8 mouse cellular contexts compared by ENCODE assay signal in genomic region chr15:85686641-85687395, GRCm38 (mm10). TPM values are rescaled to one million over a fixed set of nuclear protein-coding genes. Genes with fewer than 3 reads are reported as not detected.
DNase-seq lines count a peak whose midpoint lies in the region; ATAC-seq and TF ChIP-seq lines count a peak whose summit lies in the region.

No protein-coding gene starts in this region.

- peak; percentile 31; the same call in 1 of the 2 replicates for ATAC-seq in intestine, postnatal 0 days
- peak; percentile 95 for ATAC-seq in lung, embryonic 14.5 days (ENCODE audit: insufficient read depth)
- no peak for ATAC-seq in granulocyte monocyte progenitor cell, adult 5-6 weeks (replicated peaks; ENCODE audit: poor library complexity, severe bottlenecking)

- no peak for TF ChIP-seq EP300 in heart, adult 2 months (IDR thresholded peaks at IDR 0.05; ENCODE audit: insufficient read depth, low read depth, low read length)

- H3K4me2 ChIP-seq in intestine, postnatal 0 days (replicated peaks; ENCODE audit: low read depth): peak overlapping the region; percentile 13; the same call in 1 of the 2 replicates
- H3K4me2 ChIP-seq in lung, embryonic 14.5 days: peak overlapping the region; percentile 36; the same call in 1 of the 2 replicates

- no peak for TF ChIP-seq POLR2A in cortical plate, adult 2 months (IDR thresholded peaks at IDR 0.05; ENCODE audit: extremely low read depth, insufficient read depth, low read length)
- TF ChIP-seq POLR2A in heart, adult 2 months (IDR thresholded peaks at IDR 0.05; ENCODE audit: insufficient read depth, low read depth, low read length): no peak

- H3K27ac ChIP-seq in cortical plate, adult 2 months (ENCODE audit: insufficient read depth, low read length): peak overlapping the region; percentile 90
- H3K27ac ChIP-seq in heart, adult 2 months: peak overlapping the region; percentile 89
- H3K27ac ChIP-seq in intestine, postnatal 0 days (ENCODE audit: low read depth, low read length): peak overlapping the region; percentile 50
- peak overlapping the region; percentile 96 for H3K27ac ChIP-seq in lung, embryonic 14.5 days (ENCODE audit: low read depth)

- no peaks in the 10 kb centered on the region for H3K27me3 ChIP-seq in heart, adult 2 months (ENCODE audit: control insufficient read depth, insufficient read depth, low read length)
- H3K27me3 ChIP-seq in intestine, postnatal 0 days (replicated peaks; ENCODE audit: control insufficient read depth, insufficient read depth, low read length): no peaks in the 10 kb centered on the region
- no peaks in the 10 kb centered on the region for H3K27me3 ChIP-seq in lung, embryonic 14.5 days (ENCODE audit: insufficient read depth, low read length)

- H3K79me2 ChIP-seq in heart, adult 2 months (replicated peaks; ENCODE audit: control insufficient read depth, insufficient read depth, low read length): peaks cover 20% of the 10 kb centered on the region

- DNase-seq in layer of hippocampus, adult 11-12 months (ENCODE audit: low spot score): peak; percentile 84
- no peak for DNase-seq in layer of hippocampus, adult 9-10 months (ENCODE audit: low spot score)
- peak; percentile 81 to 86 for DNase-seq in heart, adult 2 months
- peak; percentile 90 for DNase-seq in lung, embryonic 14.5 days
- peak; percentile 90 for DNase-seq in skeletal muscle tissue, adult 2 months (ENCODE audit: low read depth, low spot score)

- peaks cover 70% of the 10 kb centered on the region for H3K36me3 ChIP-seq in heart, adult 2 months (ENCODE audit: control insufficient read depth, insufficient read depth, low read length)
- peaks cover 26% of the 10 kb centered on the region for H3K36me3 ChIP-seq in intestine, postnatal 0 days (ENCODE audit: control insufficient read depth, insufficient read depth)
- peaks cover 84% of the 10 kb centered on the region for H3K36me3 ChIP-seq in lung, embryonic 14.5 days (ENCODE audit: insufficient read depth)

- WGBS in heart, adult 2 months: 27% methylated on average over 11 of the region's 11 CpGs
- 66% methylated on average over 11 of the region's 11 CpGs for WGBS in intestine, postnatal 0 days
- WGBS in lung, embryonic 14.5 days: 48% methylated on average over 11 of the region's 11 CpGs

- H3K9ac ChIP-seq in heart, adult 2 months (ENCODE audit: low read depth, low read length): peak overlapping the region; percentile 18; the same call in 1 of the 2 replicates
- H3K9ac ChIP-seq in intestine, postnatal 0 days (ENCODE audit: low read depth, low read length): no peak overlapping the region
- H3K9ac ChIP-seq in lung, embryonic 14.5 days: 0 out of 2 replicates have a peak overlapping the region, but pooled peaks have one; percentile 7

- no peak overlapping the region for H3K4me3 ChIP-seq in cortical plate, adult 2 months (ENCODE audit: insufficient read depth, low read length)
- H3K4me3 ChIP-seq in heart, adult 2 months: peak overlapping the region; percentile 11; the same call in 1 of the 2 replicates
- H3K4me3 ChIP-seq in intestine, postnatal 0 days (ENCODE audit: low read depth, low read length): no peak overlapping the region
- H3K4me3 ChIP-seq in lung, embryonic 14.5 days (ENCODE audit: low read depth, low read length): no peak overlapping the region

- TF ChIP-seq CTCF in cortical plate, adult 2 months (IDR thresholded peaks at IDR 0.05; ENCODE audit: extremely low read depth, insufficient read depth, low read length): no peak
- no peak for TF ChIP-seq CTCF in heart, adult 2 months (IDR thresholded peaks at IDR 0.05)
- no peak for TF ChIP-seq CTCF in intestine, postnatal 0 days (IDR thresholded peaks at IDR 0.05; ENCODE audit: low read depth)
- TF ChIP-seq CTCF in lung, embryonic 14.5 days (IDR thresholded peaks at IDR 0.05; ENCODE audit: low read depth): no peak

- H3K4me1 ChIP-seq in cortical plate, adult 2 months (ENCODE audit: control insufficient read depth, insufficient read depth, low read length): peaks cover 38% of the 10 kb centered on the region
- peaks cover 61% of the 10 kb centered on the region for H3K4me1 ChIP-seq in heart, adult 2 months (ENCODE audit: control insufficient read depth, insufficient read depth, low read length)
- H3K4me1 ChIP-seq in intestine, postnatal 0 days (replicated peaks; ENCODE audit: control insufficient read depth, insufficient read depth, low read length): peaks cover 4% of the 10 kb centered on the region; the same call in 1 of the 2 replicates
- peaks cover 9% of the 10 kb centered on the region for H3K4me1 ChIP-seq in lung, embryonic 14.5 days (ENCODE audit: insufficient read depth)

- intact Hi-C loops in heart, adult 2 months (cut with DNase I): no loop called here

- no peaks in the 10 kb centered on the region for H3K9me3 ChIP-seq in intestine, postnatal 0 days (ENCODE audit: control insufficient read depth)
- H3K9me3 ChIP-seq in lung, embryonic 14.5 days (ENCODE audit: low read depth, low read length): no peaks in the 10 kb centered on the region

RNA-seq across cellular contexts. Expression of gene Ppara, which starts 48.0 kb away (rescaled TPM):
- 1.8 and 2.0 TPM in 2 replicates for polyA plus RNA-seq in cortical plate, adult 2 months (2012; rRNA removed)
- total RNA-seq in heart, adult 2 months (2021): 10 to 100 TPM; 53.1 to 60.7 TPM
- polyA plus RNA-seq in heart, adult 2 months (2012; rRNA removed): 12.9 and 25.4 TPM in 2 replicates
- polyA plus RNA-seq in intestine, postnatal 0 days (2015; fragmentation: Nextera tagmentation; extraction: Ambion mirVana): 14.3 and 21.0 TPM in 2 replicates
- 2.7 and 3.3 TPM in 2 replicates for polyA plus RNA-seq in lung, embryonic 14.5 days (2014; fragmentation: Nextera tagmentation; extraction: Ambion mirVana)
- not detected in 2 replicates for total RNA-seq in granulocyte monocyte progenitor cell, adult 5-6 weeks (2014; fragmentation: Nextera tagmentation)
- not detected in 2 replicates for total RNA-seq in granulocyte monocyte progenitor cell, adult 5-6 weeks (2017)
